Mouse (Mus musculus) adrenal gland (tissue): ENCODE results near the gene Gm4707.
"Not testable (repeated sequence)": the region's sequence is repeated elsewhere in the genome, so short reads cannot be mapped to it uniquely, and the experiment has no call there.

Source experiments
- intact Hi-C: fragments of 180-260 bp; cut with DNase I; formaldehyde crosslinking; loops from one replicate; pipeline ENCODE4 v1.15.1; 2025
- long read RNA-seq, 2 experiments: library from polyadenylated mRNA; unstranded; transcript quantifications; one replicate each; pipeline ENCODE4 v2.0.0; 2020; ENCODE audit warnings: borderline replicate concordance in 1 of 2; ENCODE audit not compliant: insufficient replicate concordance in 1 of 2

Gene Gm4707
- long read RNA-seq, experiment 1, result 0 reads
- long read RNA-seq, experiment 2, result 0 reads

- intact Hi-C loops, result no loop called here
Observed at GRCm38 (mm10) chr17:71459818-71460217, at the start of gene Gm4707. Gm4707 (minus strand) TSS chr17:71459918.

- intact Hi-C loops, result no loop called here
Observed at GRCm38 (mm10) chr17:71506832-71507231, 47.1 kb upstream of the Gm4707 start.

GRCm38 (mm10) chr17:71495784-71496183, 36.1 kb upstream of the Gm4707 start:
- intact Hi-C loops, result no loop called here

GRCm38 (mm10) chr17:71491332-71491686, 31.6 kb upstream of the Gm4707 start:
- intact Hi-C loops, result no loop called here

- intact Hi-C loops, result no loop called here
Observed at GRCm38 (mm10) chr17:71490666-71491331, 31.1 kb upstream of the Gm4707 start.

GRCm38 (mm10) chr17:71489703-71490461, 30.2 kb upstream of the Gm4707 start:
- intact Hi-C loops, result no loop called here

- intact Hi-C loops, result no loop called here
Observed at GRCm38 (mm10) chr17:71486231-71486851, 26.6 kb upstream of the Gm4707 start.

- intact Hi-C loops, result no loop called here
Observed at GRCm38 (mm10) chr17:71485791-71486230, 26.1 kb upstream of the Gm4707 start.

- intact Hi-C loops, result no loop called here
Observed at GRCm38 (mm10) chr17:71484711-71485110, 25.0 kb upstream of the Gm4707 start.

GRCm38 (mm10) chr17:71483418-71484060, 23.8 kb upstream of the Gm4707 start:
- intact Hi-C loops, result no loop called here

- intact Hi-C loops, result loop anchor here (5.0 kb wide), 1 partner anchor 48 kb away; the partner anchor contains the start of gene Ndc80
Observed at GRCm38 (mm10) chr17:71479381-71479901, 19.7 kb upstream of the Gm4707 start.

GRCm38 (mm10) chr17:71477481-71477880, 17.8 kb upstream of the Gm4707 start:
- intact Hi-C loops, result loop anchor here (5.0 kb wide), 1 partner anchor 50 kb away; the partner anchor contains the start of gene Ndc80

GRCm38 (mm10) chr17:71476346-71477020, 16.8 kb upstream of the Gm4707 start:
- intact Hi-C loops, result loop anchor here (5.0 kb wide), 1 partner anchor 51 kb away; the partner anchor contains the start of gene Ndc80

- intact Hi-C loops, result loop anchor here (5.0 kb wide), 1 partner anchor 52 kb away; the partner anchor contains the start of gene Ndc80
Observed at GRCm38 (mm10) chr17:71475705-71476089, 16.0 kb upstream of the Gm4707 start.

- intact Hi-C loops, result loop anchor here (5.0 kb wide), 1 partner anchor 52 kb away; the partner anchor contains the start of gene Ndc80
Observed at GRCm38 (mm10) chr17:71474762-71475704, 15.3 kb upstream of the Gm4707 start, which contains the start of gene Smchd1. Smchd1 (minus strand) TSS chr17:71475343.

- intact Hi-C loops, result no loop called here
Observed at GRCm38 (mm10) chr17:71474128-71474527, 14.4 kb upstream of the Gm4707 start.

GRCm38 (mm10) chr17:71471261-71471660, 11.5 kb upstream of the Gm4707 start:
- intact Hi-C loops, result no loop called here

GRCm38 (mm10) chr17:71460312-71460711, 594 bp upstream of the Gm4707 start:
- intact Hi-C loops, result no loop called here

- intact Hi-C loops, result not testable (repeated sequence)
Observed at GRCm38 (mm10) chr17:71457361-71457760, 2.4 kb downstream of the Gm4707 start.
